ENCODE assay signal across 21 mouse cellular contexts in genomic region chr6:86884746-86885145, GRCm38 (mm10). TPM values are rescaled to one million over a fixed set of nuclear protein-coding genes. Genes with fewer than 3 reads are reported as not detected.
DNase-seq lines count a peak whose midpoint lies in the region; ATAC-seq lines count a peak whose summit lies in the region.
"Had no signal": no experiment of that assay in that cellular context is flagged by ENCODE, and none has a peak within 500 bp of the region (broad histone marks: within the 10 kb centered on the region; RNA-seq: fewer than 3 reads in every experiment).

No protein-coding gene starts in this region.

- WGBS in liver, embryonic 16.5 days (ENCODE audit: insufficient replicate concordance) = 27% methylated on average over 6 of the region's 6 CpGs
- WGBS in midbrain, embryonic 10.5 days = 86% methylated on average over 6 of the region's 6 CpGs

- DNase-seq in heart, adult 11 months = peak; percentile 55
- DNase-seq in heart, adult 18-20 months = no peak
- DNase-seq in MEL-GATA-1-ER (ENCODE audit: extremely low read depth, low read depth) (peak; percentile 89), MN1 (ENCODE audit: low spot score) (no peak)
- DNase-seq in adrenal gland, adult 2 months = no peak
- no peak for DNase-seq in midbrain, embryonic 10.5 days (ENCODE audit: low spot score)
- DNase-seq: adrenal gland, postnatal 14 days; cerebellum, adult 18-20 months; cerebellum, postnatal 25 days; gastrocnemius, postnatal 14 days; lung, postnatal 14 days; right cerebral cortex, postnatal 4 days had no signal

- H3K9ac ChIP-seq in liver, embryonic 16.5 days (ENCODE audit: low read depth, low read length) = no peak overlapping the region
- H3K9ac ChIP-seq: embryonic facial prominence, embryonic 15.5 days; forebrain, embryonic 12.5 days; heart, embryonic 12.5 days; hindbrain, embryonic 13.5 days; kidney, embryonic 15.5 days had no signal

- H3K36me3 ChIP-seq in liver, embryonic 16.5 days (ENCODE audit: control insufficient read depth, insufficient read depth) = no peaks in the 10 kb centered on the region
- H3K36me3 ChIP-seq in midbrain, embryonic 10.5 days = peaks cover 7% of the 10 kb centered on the region; the same call in 1 of the 2 replicates
- H3K36me3 ChIP-seq: embryonic facial prominence, embryonic 15.5 days; forebrain, embryonic 12.5 days; hindbrain, embryonic 13.5 days had no signal

- peak overlapping the region; percentile 46 for H3K4me2 ChIP-seq in liver, embryonic 16.5 days (ENCODE audit: low read depth, low read length)
- H3K4me2 ChIP-seq: embryonic facial prominence, embryonic 15.5 days; forebrain, embryonic 12.5 days; heart, embryonic 12.5 days; hindbrain, embryonic 13.5 days; kidney, embryonic 15.5 days had no signal

- H3K9me3 ChIP-seq in liver, embryonic 16.5 days (replicated peaks; ENCODE audit: control insufficient read depth, low read length) = no peaks in the 10 kb centered on the region
- H3K9me3 ChIP-seq in midbrain, embryonic 10.5 days (replicated peaks) = no peaks in the 10 kb centered on the region
- H3K9me3 ChIP-seq: embryonic facial prominence, embryonic 15.5 days; forebrain, embryonic 12.5 days; heart, embryonic 12.5 days; hindbrain, embryonic 13.5 days; kidney, embryonic 15.5 days had no signal

- H3K27ac ChIP-seq in liver, embryonic 16.5 days (ENCODE audit: low read length) = peak overlapping the region; percentile 15; the same call in 1 of the 2 replicates
- no peak overlapping the region for H3K27ac ChIP-seq in midbrain, embryonic 10.5 days (replicated peaks)
- H3K27ac ChIP-seq: embryonic facial prominence, embryonic 15.5 days; forebrain, embryonic 12.5 days; hindbrain, embryonic 13.5 days; stomach, postnatal 0 days had no signal

- H3K4me1 ChIP-seq in liver, embryonic 16.5 days (ENCODE audit: control insufficient read depth, low read depth, low read length) = peaks cover 34% of the 10 kb centered on the region
- no peaks in the 10 kb centered on the region for H3K4me1 ChIP-seq in midbrain, embryonic 10.5 days
- H3K4me1 ChIP-seq: embryonic facial prominence, embryonic 15.5 days; forebrain, embryonic 12.5 days had no signal

- no peaks in the 10 kb centered on the region for H3K27me3 ChIP-seq in liver, embryonic 16.5 days (ENCODE audit: control insufficient read depth, insufficient read depth, low read depth, low read length)
- no peaks in the 10 kb centered on the region for H3K27me3 ChIP-seq in midbrain, embryonic 10.5 days (ENCODE audit: low read depth, poor library complexity, severe bottlenecking)
- H3K27me3 ChIP-seq: CH12.LX; embryonic facial prominence, embryonic 15.5 days; forebrain, embryonic 12.5 days; heart, embryonic 12.5 days; hindbrain, embryonic 13.5 days; kidney, embryonic 15.5 days had no signal

- no peak overlapping the region for H3K4me3 ChIP-seq in liver, embryonic 16.5 days (ENCODE audit: low read depth, low read length)
- no peak overlapping the region for H3K4me3 ChIP-seq in midbrain, embryonic 10.5 days
- H3K4me3 ChIP-seq: embryonic facial prominence, embryonic 15.5 days; forebrain, embryonic 12.5 days; heart, embryonic 12.5 days; hindbrain, embryonic 13.5 days; kidney, embryonic 15.5 days had no signal

- peak; percentile 72 for ATAC-seq in erythroid progenitor cell, adult 5-6 weeks (replicated peaks; ENCODE audit: low FRiP score, poor library complexity, severe bottlenecking)
- peak; percentile 84 for ATAC-seq in liver, embryonic 16.5 days (ENCODE audit: low read depth)

RNA-seq across cellular contexts. Expression of gene Aak1, which starts 35.4 kb away (rescaled TPM):
- 10 to 100 TPM; 81.2 to 83.4 TPM for total RNA-seq in heart, adult 18-20 months (2021)
- total RNA-seq in erythroid progenitor cell, adult 5-6 weeks (2015; ENCODE audit: low replicate concordance) = 18.4 and 39.4 TPM in 2 replicates
- 10.5 and 15.8 TPM in 2 replicates for total RNA-seq in erythroid progenitor cell, adult 5-6 weeks (2017; ENCODE audit: low replicate concordance)
- 3.4 TPM in 2 replicates for polyA plus RNA-seq in liver, embryonic 16.5 days (2015; fragmentation: Nextera tagmentation; extraction: Ambion mirVana)
- 100 to 1,000 TPM in 1 of 2 experiments, 10 to 100 TPM in 1; 97.0 to 100 TPM for total RNA-seq in adrenal gland, adult 2 months (2021)
- 23.0 and 30.3 TPM in 2 replicates for polyA plus RNA-seq in adrenal gland, adult 2 months (2012; rRNA removed)
- polyA plus RNA-seq in midbrain, embryonic 10.5 days (2016; fragmentation: Nextera tagmentation; extraction: Ambion mirVana) = 10.2 and 15.4 TPM in 2 replicates

Comparison
In these comparisons a context has a peak if more than half of its experiments do, and no peak if none do; other contexts are left out.
1. DNase-seq: peak in heart, adult 11 months (single experiment) and MEL-GATA-1-ER (single experiment); none in heart, adult 18-20 months (0 of 2), MN1 (single experiment), adrenal gland, adult 2 months (single experiment) and midbrain, embryonic 10.5 days (single experiment).